Mouse (Mus musculus): Measurements from ENCODE around the gene Mnat1. TPM values are rescaled to one million over a fixed set of nuclear protein-coding genes. Genes with fewer than 3 reads are reported as not detected.
"Not testable (repeated sequence)": the region's sequence is repeated elsewhere in the genome, so short reads cannot be mapped to it uniquely, and the experiment has no call there.

Gene Mnat1
- polyA plus RNA-seq, 1 experiment from 2014 or later: 16.7 TPM

DNA sequence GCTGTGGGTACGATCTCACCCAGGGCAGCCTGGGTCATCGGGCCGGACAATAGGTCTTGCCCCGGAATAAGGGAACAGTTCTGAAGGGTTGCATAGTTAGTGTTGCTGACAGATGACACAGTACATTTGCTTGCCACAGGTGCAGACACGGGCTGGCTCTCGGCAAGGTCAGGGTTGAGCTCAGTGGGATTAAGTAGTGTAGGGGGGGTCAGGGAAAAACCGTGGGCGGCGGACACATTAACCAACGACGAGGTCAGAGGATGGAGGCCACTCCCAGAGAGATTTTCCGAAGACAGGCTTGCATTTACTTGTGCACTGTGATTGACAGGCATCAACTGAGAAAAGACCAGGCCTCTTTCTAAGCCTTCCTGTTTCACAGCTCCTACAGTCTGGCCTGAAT is 19.8 kb upstream of the Mnat1 start:
- H3K27ac ChIP-seq: no peak overlapping the region
- 85% methylated on average over 12 of the region's 12 CpGs for WGBS
- H3K36me3 ChIP-seq (replicated peaks): no peaks in the 10 kb centered on the region
- ATAC-seq (replicated peaks): no peak
- no peak overlapping the region for H3K4me2 ChIP-seq
- no peaks in the 10 kb centered on the region for H3K27me3 ChIP-seq (replicated peaks)
- no peak overlapping the region for H3K9ac ChIP-seq
- no peak overlapping the region for H3K4me3 ChIP-seq
- H3K9me3 ChIP-seq: no peaks in the 10 kb centered on the region
- H3K4me1 ChIP-seq: no peaks in the 10 kb centered on the region

DNA sequence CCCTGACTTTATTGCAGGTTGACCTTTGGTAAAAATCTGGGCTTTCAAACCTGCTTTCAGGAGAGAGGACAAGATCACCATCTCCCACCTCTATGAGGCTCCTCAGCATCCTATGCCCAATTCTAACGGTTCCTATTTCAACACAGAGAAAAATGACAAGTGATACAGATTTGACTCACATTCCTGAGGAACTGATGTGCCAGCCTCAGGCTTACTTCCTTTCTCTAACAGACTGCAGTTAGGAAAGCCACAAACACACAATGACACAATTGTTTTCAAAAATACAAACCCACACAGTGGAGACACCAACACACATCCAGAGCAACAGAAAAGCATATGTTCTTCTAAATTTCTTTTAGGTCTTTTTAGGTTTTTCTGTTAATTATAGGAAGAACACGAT is 15.7 kb upstream of the Mnat1 start:
- Histone ChIP-seq H3K4me3 (no peak overlapping the region), H3K9ac (no peak overlapping the region), H3K36me3 (replicated peaks) (no peaks in the 10 kb centered on the region), H3K9me3 (no peaks in the 10 kb centered on the region), H3K4me1 (peaks cover 25% of the 10 kb centered on the region), H3K27ac (no peak overlapping the region), H3K27me3 (replicated peaks) (peaks cover 23% of the 10 kb centered on the region), H3K4me2 (no peak overlapping the region)
- no peak for ATAC-seq (replicated peaks)
- 94% methylated on average over 2 of the region's 2 CpGs for WGBS

DNA sequence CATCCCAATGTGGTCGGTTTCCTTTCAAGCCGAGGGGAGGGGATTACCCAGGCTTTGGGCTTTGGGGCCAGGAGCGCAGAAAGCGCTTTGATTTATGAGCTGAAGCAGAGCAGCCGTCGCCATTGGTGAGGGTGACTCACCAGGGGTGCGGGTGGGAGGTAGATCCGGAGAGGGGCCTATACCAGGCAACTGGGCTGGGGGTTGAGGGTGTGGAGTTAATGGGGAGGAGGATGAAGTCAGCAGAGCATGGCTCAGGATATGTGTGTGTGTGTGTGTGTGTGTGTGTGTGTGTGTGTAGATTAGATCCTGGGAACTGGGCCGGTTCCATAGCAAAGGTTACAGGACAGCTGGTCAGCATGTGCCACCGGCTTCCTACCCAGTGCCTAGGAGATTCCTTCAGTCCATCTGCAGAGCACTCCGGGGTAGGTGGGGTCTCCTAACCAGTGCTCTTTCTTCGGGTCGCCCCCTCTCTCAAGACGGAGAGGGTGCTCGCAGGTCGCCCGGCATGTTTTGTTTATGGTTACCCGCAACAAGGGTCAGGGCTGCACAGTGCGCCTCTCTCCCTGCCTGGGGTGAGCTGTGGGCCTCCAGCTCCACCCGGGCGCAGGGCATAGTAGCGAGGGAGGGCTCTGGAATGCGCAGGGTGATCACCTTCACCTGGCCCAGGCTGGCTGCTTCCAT is 12.9 kb upstream of the Mnat1 start:
- H3K4me3 ChIP-seq: peak overlapping the region; percentile 77
- no peaks in the 10 kb centered on the region for H3K36me3 ChIP-seq (replicated peaks)
- peak overlapping the region; percentile 100 for H3K4me2 ChIP-seq
- 0 out of 2 replicates have a peak, but pooled peaks have one; percentile 7 for ATAC-seq (replicated peaks)
- peaks cover 31% of the 10 kb centered on the region for H3K27me3 ChIP-seq (replicated peaks)
- H3K9ac ChIP-seq: no peak overlapping the region
- peaks cover 28% of the 10 kb centered on the region for H3K4me1 ChIP-seq
- no peak overlapping the region for H3K27ac ChIP-seq
- WGBS: 4% methylated on average over 23 of the region's 23 CpGs
- H3K9me3 ChIP-seq: no peaks in the 10 kb centered on the region

DNA sequence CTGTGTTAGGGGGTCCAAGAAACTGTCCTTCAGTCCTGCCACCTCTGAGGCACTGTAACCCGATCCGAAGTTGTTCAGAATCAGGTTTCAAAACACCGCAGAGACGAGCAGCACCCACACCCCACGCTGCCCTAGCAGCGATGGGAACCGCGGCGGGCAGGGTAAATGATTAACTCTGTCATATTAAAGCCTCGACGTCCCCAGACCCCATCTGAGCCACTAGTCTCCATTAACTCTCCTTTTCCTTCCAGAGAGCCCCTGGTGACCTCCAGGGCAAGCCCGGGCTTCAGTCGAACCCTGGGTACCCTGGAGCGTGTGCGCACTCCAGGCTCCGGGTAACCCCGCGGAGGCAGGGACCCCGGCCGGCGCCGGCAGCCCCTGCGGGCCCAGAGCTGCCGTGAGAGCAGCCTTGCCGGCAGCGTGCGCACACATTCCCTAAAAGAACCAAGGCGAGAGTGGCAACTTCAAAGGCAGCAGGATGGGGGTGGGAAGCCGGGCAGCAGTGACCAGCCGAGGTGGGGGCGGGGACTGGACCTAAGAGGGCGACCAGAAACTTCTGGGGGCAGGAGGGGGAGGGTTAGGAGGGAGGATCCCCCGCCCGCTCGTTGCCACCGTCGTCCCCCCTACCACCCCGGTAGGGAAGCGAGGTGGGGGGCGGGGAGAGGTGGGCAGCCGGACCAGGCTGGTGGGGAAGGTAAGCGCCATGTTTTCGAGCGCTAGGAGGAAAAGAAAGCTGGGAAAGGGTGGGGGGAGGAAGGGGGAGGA is 11.8 kb upstream of the Mnat1 start:
- peaks cover 36% of the 10 kb centered on the region for H3K27me3 ChIP-seq (replicated peaks)
- WGBS: under 1% methylated on average over 44 of the region's 44 CpGs
- peaks cover 28% of the 10 kb centered on the region for H3K4me1 ChIP-seq
- H3K4me3 ChIP-seq: peak overlapping the region; percentile 77
- peak; percentile 53; the same call in 1 of the 2 replicates for ATAC-seq (replicated peaks)
- H3K9ac ChIP-seq: peak overlapping the region; percentile 59
- H3K36me3 ChIP-seq (replicated peaks): no peaks in the 10 kb centered on the region
- no peaks in the 10 kb centered on the region for H3K9me3 ChIP-seq
- H3K27ac ChIP-seq: no peak overlapping the region
- H3K4me2 ChIP-seq: peak overlapping the region; percentile 100

DNA sequence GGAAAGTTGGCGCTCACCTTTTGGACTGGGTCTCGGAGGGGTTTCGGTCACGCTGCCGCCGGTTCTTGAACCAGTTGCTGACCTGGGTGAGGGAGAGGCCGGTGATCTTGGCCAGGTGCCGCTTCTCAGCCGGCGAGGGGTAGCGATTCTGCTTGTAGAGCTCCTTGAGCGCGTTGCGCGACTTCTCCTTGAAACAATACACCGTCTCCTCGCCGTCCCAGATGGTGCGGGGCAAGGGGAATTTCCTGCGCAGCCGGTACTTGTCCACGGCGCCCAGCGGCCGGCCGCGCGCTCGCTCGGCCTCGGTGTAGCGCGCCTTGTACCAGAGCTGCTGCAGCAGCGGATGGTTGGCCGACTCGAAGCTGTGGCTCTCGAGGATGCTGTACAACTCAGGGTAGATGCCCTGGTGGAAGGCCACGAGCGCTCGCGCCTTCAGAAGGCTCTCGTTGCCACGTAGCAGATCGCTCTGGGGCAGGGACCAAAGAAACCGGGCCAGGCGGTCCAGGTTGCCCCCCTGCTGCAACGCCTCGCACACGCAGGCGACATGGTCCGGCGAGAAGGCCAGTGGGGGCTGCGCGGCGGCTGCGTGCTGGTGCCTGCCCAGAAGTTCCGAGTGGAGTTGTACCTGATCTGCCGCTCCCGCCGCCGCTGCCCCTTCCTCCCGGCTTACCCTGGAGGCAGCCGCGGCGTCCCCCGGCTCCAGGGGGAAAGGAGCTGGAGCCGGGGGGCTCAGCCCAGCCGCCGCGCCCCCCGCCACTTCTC is 11.0 kb upstream of the Mnat1 start:
- H3K27ac ChIP-seq: no peak overlapping the region
- WGBS: under 1% methylated on average over 62 of the region's 71 CpGs
- H3K27me3 ChIP-seq (replicated peaks): peaks cover 36% of the 10 kb centered on the region
- H3K4me2 ChIP-seq: peak overlapping the region; percentile 100
- peak overlapping the region; percentile 59 for H3K9ac ChIP-seq
- peak; percentile 82 for ATAC-seq (replicated peaks)
- no peaks in the 10 kb centered on the region for H3K9me3 ChIP-seq
- H3K4me1 ChIP-seq: peaks cover 28% of the 10 kb centered on the region
- peak overlapping the region; percentile 77 for H3K4me3 ChIP-seq
- no peaks in the 10 kb centered on the region for H3K36me3 ChIP-seq (replicated peaks)

DNA sequence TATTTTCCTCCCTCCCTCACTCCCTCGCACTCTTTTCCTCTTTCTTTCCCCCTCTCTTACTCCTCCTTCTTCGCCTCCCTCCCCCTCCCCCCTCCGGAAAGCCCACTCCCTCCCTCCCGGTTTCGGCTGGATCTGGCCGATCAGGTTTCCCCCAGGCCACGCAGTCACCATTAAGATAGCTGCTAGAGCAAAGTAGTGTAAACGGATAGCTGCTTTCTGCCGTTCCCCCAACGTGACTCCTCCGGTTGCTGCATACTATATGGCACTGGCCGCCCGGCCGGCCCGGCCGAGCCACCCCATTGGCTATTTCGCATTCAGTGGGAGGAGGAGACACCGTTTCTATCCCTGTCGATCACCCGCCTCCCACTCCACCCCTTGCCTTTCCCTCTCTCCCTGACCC is 10.3 kb upstream of the Mnat1 start, which contains the start of gene Six4:
Six4 (minus strand) TSS at position 261 of the 400 bp plus-strand sequence.
- H3K27me3 ChIP-seq (replicated peaks): peaks cover 36% of the 10 kb centered on the region
- under 1% methylated on average over 20 of the region's 20 CpGs for WGBS
- no peak within 1 kb of the TSS for H3K27ac ChIP-seq

DNA sequence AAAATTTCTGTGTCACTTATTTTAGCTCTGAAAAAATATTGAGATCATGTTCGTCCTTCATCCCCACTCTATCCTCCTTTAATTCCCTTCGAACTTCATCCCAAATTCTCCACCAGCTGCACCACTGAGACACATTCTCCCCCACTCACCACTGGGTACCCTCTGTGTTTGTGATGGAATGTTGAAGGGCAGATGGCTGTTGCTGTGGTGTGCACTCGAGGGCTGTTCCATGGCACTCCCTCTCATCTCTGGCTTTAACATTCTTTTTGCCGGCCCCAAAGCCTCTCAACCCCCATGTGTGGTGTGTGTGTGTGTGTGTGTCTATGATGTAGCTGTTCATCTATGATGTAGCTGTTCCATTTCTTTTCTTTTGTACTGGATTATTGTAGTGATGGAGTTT is 1.7 kb downstream of the Mnat1 start:
- WGBS: 83% methylated on average over 4 of the region's 4 CpGs
- Histone ChIP-seq H3K4me1 (peaks cover 13% of the 10 kb centered on the region), H3K9ac (no peak overlapping the region), H3K9me3 (no peaks in the 10 kb centered on the region), H3K4me2 (peak overlapping the region; percentile 13; the same call in 1 of the 2 replicates), H3K36me3 (replicated peaks) (no peaks in the 10 kb centered on the region), H3K27ac (no peak overlapping the region), H3K4me3 (no peak overlapping the region), H3K27me3 (replicated peaks) (no peaks in the 10 kb centered on the region)
- ATAC-seq (replicated peaks): no peak

More for the DNA sequence above, 10.3 kb upstream of the Mnat1 start, which contains the start of gene Six4:
- peaks cover 28% of the 10 kb centered on the region for H3K4me1 ChIP-seq
- H3K4me2 ChIP-seq: peak within 1 kb of the TSS; percentile 100
- peak; percentile 91 for ATAC-seq (replicated peaks)
- H3K9ac ChIP-seq: peak within 1 kb of the TSS; percentile 59
- H3K36me3 ChIP-seq (replicated peaks): no peaks in the 10 kb centered on the region
- H3K4me3 ChIP-seq: peak within 1 kb of the TSS; percentile 77
- no peaks in the 10 kb centered on the region for H3K9me3 ChIP-seq

DNA sequence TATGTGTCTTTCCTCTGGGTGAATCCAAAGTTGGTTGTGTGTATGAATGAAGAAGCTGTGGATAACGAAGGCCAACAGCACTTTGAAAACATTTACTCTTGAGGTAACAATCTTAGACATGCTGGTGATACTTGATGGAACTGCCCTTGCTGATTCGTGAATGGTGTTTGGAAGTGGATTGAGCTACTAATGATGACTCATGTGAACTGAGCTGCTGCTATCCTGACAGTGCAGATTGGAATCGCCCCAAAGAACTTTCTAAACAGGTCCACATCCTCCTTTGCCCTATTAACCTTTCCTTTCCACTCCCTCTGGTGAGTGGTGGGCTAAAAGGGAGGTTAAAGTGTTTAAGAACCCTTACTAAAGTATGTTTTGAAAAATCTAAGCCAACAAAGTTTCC is 17.2 kb downstream of the Mnat1 start:
- H3K9ac ChIP-seq: no peak overlapping the region
- no peaks in the 10 kb centered on the region for H3K27me3 ChIP-seq (replicated peaks)
- no peak overlapping the region for H3K4me3 ChIP-seq
- WGBS: 94% methylated on average over 3 of the region's 3 CpGs
- no peaks in the 10 kb centered on the region for H3K4me1 ChIP-seq
- H3K9me3 ChIP-seq: no peaks in the 10 kb centered on the region; the same call in 1 of the 2 replicates
- no peaks in the 10 kb centered on the region for H3K36me3 ChIP-seq (replicated peaks)
- no peak overlapping the region for H3K4me2 ChIP-seq
- no peak overlapping the region for H3K27ac ChIP-seq
- ATAC-seq (replicated peaks): no peak

DNA sequence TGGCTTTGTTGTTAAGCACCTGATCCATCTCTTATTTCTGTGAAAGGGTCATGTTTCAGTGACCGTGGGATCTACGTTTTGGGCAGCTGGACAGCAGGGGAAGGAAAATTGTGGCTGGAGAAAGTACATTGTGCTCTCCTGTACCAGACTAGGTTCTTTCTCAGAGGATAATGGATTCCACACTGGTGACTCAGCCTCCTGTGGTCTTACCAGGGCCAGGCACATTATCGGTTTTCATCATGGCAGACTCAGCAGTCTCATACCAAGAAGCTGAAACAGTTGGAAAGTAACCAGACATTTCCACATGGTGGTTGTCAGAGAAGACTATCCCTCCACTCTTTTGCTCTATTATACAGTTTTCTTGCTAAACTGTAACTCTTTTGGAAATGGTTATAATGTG is 23.7 kb downstream of the Mnat1 start:
- WGBS: 72% methylated on average over 3 of the region's 3 CpGs
- Histone ChIP-seq H3K27me3 (replicated peaks) (no peaks in the 10 kb centered on the region), H3K4me3 (no peak overlapping the region), H3K4me1 (no peaks in the 10 kb centered on the region), H3K9ac (no peak overlapping the region), H3K27ac (no peak overlapping the region), H3K4me2 (no peak overlapping the region), H3K36me3 (replicated peaks) (no peaks in the 10 kb centered on the region), H3K9me3 (no peaks in the 10 kb centered on the region)
- ATAC-seq (replicated peaks): no peak

DNA sequence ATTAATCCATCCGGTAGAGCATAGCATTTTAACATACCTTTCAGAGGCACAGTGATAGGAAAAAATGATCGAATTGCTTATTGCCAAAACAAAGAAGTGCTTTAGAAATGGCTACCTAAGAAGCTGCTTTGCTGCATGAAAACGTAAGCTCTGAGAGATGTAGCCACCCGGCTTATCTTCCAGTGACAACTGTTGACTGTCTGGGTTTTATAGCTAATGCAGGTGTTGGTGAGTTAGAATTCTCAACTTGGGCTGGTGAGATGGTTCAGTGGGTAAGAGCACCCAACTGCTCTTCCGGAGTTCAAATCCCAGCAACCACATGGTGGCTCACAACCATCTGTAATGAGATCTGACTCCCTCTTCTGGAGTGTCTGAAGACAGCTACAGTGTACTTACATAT is 27.5 kb downstream of the Mnat1 start:
- not testable (repeated sequence) for H3K4me3 ChIP-seq; H3K4me1 ChIP-seq; H3K27ac ChIP-seq; H3K9ac ChIP-seq; H3K36me3 ChIP-seq (replicated peaks); H3K27me3 ChIP-seq (replicated peaks); ATAC-seq (replicated peaks); H3K4me2 ChIP-seq; H3K9me3 ChIP-seq
- 91% methylated on average over 5 of the region's 5 CpGs for WGBS

DNA sequence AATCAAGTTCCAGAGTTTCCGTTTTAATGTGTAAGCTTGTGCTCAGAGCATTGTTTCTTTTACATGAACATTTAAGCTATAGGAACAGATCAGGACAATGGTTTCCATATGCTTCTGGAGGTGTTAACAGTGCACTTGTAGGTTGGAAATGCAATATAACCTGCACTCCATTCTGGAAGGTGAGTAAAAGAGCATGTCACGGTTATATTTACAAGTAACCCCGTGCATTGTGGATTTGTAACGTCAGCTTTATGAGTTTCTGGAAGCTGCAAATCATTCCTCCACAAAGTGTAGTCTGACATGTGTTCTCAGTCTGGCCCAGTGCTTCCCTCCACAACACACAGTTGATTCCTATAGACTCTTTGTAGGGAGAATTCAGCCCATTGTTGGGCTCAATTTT is 30.6 kb downstream of the Mnat1 start:
- no peak for ATAC-seq (replicated peaks)
- no peak overlapping the region for H3K9ac ChIP-seq
- no peaks in the 10 kb centered on the region for H3K36me3 ChIP-seq (replicated peaks)
- no peaks in the 10 kb centered on the region for H3K9me3 ChIP-seq
- no peaks in the 10 kb centered on the region for H3K27me3 ChIP-seq (replicated peaks)
- H3K4me2 ChIP-seq: no peak overlapping the region
- no peak overlapping the region for H3K4me3 ChIP-seq
- H3K4me1 ChIP-seq: no peaks in the 10 kb centered on the region
- 97% methylated on average over 4 of the region's 4 CpGs for WGBS
- no peak overlapping the region for H3K27ac ChIP-seq

DNA sequence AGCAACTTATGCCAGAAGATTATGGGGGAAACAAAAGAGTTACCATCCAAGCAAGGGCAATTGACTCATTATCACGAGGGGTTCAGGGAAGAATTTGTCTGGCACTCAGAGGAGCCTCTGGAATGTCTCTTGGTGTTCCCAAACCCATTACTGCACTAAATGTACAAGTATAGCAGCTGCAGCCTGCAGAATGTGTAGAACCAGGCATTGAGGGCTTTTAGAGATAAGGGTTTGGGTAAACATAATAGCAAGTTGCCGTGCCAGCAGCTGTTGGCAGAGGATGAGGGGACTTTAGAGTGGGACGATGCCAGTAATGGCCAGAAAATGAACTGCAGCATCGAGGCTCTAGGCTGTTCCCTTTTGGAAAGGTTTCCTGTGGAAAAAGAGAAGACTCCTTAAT is 36.8 kb downstream of the Mnat1 start:
- Histone ChIP-seq H3K4me3 (no peak overlapping the region), H3K9ac (no peak overlapping the region), H3K36me3 (replicated peaks) (no peaks in the 10 kb centered on the region), H3K4me2 (no peak overlapping the region), H3K27me3 (replicated peaks) (no peaks in the 10 kb centered on the region), H3K4me1 (no peaks in the 10 kb centered on the region), H3K9me3 (no peaks in the 10 kb centered on the region), H3K27ac (no peak overlapping the region)
- 75% methylated on average over 4 of the region's 4 CpGs for WGBS
- no peak for ATAC-seq (replicated peaks)

Measured in midbrain, embryonic 15.5 days (tissue).